In the genomic region with DNA sequence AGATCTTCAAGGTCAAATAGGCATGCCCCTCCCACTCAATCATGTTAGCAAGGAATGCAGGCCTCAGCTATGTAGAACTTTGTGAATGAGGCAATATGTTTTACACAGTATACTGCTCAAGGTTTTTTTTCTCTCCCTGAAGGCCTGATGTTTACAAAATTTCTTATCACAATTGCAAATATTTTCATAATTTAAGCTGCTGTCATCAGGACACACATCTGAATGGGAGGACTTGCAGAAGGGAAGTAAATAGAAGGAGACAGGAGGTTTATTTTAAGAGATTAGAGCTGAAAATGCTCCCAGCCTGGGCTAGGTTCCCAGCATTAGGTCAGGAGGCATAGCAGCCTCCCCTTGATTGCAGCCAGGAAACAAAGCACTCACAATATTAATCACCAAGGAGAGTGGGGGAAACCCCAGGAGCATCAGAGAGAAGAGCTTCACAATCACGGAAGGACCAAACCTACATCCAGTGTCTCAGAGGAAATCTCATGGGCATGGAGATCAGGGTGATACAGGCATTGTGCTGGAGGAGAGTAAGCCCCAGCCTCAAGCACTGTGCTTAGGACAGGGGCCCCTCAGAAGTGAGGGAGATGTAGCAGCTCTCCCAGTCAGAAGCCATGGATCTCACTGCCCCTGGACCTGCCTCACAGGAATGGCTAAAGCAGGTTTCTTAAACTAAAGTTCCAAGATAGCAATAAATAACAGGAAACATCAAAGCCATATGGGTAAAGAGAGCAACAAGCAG, we compare ENCODE assay signal across 14 mouse cellular contexts. TPM values are rescaled to one million over a fixed set of nuclear protein-coding genes. Genes with fewer than 3 reads are reported as not detected.
DNase-seq lines count a peak whose midpoint lies in the region; ATAC-seq and TF ChIP-seq lines count a peak whose summit lies in the region.
"Had no signal": no experiment of that assay in that cellular context is flagged by ENCODE, and none has a peak within 500 bp of the region (broad histone marks: within the 10 kb centered on the region; RNA-seq: fewer than 3 reads in every experiment).

No protein-coding gene starts in this region.

- ATAC-seq in kidney, postnatal 0 days (replicated peaks; ENCODE audit: low FRiP score, low read depth) = no peak
- ATAC-seq in cerebellum, adult (ENCODE audit: insufficient number of reproducible peaks, low FRiP score, low TSS enrichment) = no peak
- ATAC-seq in activated CD4-positive, CD25-positive, alpha-beta regulatory T cell, adult 4 months = no peak
- ATAC-seq: CD4-positive, CD25-positive, alpha-beta regulatory T cell, adult 4 months had no signal

- no peaks in the 10 kb centered on the region for H3K36me3 ChIP-seq in kidney, postnatal 0 days (ENCODE audit: insufficient read depth, low read length)
- H3K36me3 ChIP-seq in limb, embryonic 10.5 days = no peaks in the 10 kb centered on the region
- H3K36me3 ChIP-seq: hindbrain, embryonic 10.5 days; liver, embryonic 15.5 days had no signal

- no peaks in the 10 kb centered on the region for H3K27me3 ChIP-seq in kidney, postnatal 0 days (ENCODE audit: insufficient read depth, low read length)
- H3K27me3 ChIP-seq in limb, embryonic 10.5 days (ENCODE audit: low read depth, poor library complexity, severe bottlenecking) = no peaks in the 10 kb centered on the region
- H3K27me3 ChIP-seq: liver, embryonic 15.5 days had no signal

- no peaks in the 10 kb centered on the region for H3K4me1 ChIP-seq in kidney, postnatal 0 days (replicated peaks; ENCODE audit: insufficient read depth, low read length)
- peaks cover 11% of the 10 kb centered on the region for H3K4me1 ChIP-seq in limb, embryonic 10.5 days
- H3K4me1 ChIP-seq: liver, embryonic 15.5 days had no signal

- no peak overlapping the region for H3K4me2 ChIP-seq in kidney, postnatal 0 days (ENCODE audit: low read length)
- H3K4me2 ChIP-seq: liver, embryonic 15.5 days had no signal

- no peak overlapping the region for H3K4me3 ChIP-seq in kidney, postnatal 0 days (replicated peaks; ENCODE audit: low read depth, low read length)
- no peak overlapping the region for H3K4me3 ChIP-seq in limb, embryonic 10.5 days
- H3K4me3 ChIP-seq: hindbrain, embryonic 10.5 days; liver, embryonic 15.5 days had no signal

- H3K27ac ChIP-seq in kidney, postnatal 0 days = no peak overlapping the region
- no peak overlapping the region for H3K27ac ChIP-seq in limb, embryonic 10.5 days
- H3K27ac ChIP-seq: hindbrain, embryonic 10.5 days; liver, embryonic 15.5 days had no signal

- DNase-seq in kidney, postnatal 0 days (ENCODE audit: low spot score) = peak; percentile 70
- DNase-seq in kidney, postnatal 36 days = no peak
- DNase-seq in gastrocnemius, postnatal 10 days = peak; percentile 20
- DNase-seq in heart, postnatal 25 days (ENCODE audit: low spot score) = peak; percentile 40
- peak; percentile 29 for DNase-seq in skeletal muscle tissue, adult 2 months (ENCODE audit: low read depth, low spot score)
- no peak for DNase-seq in limb, embryonic 10.5 days (ENCODE audit: low spot score)
- DNase-seq: cerebellum, adult 9-11 months had no signal

- H3K9ac ChIP-seq in kidney, postnatal 0 days (ENCODE audit: low read depth, low read length) = no peak overlapping the region
- H3K9ac ChIP-seq: liver, embryonic 15.5 days had no signal

- WGBS in kidney, postnatal 0 days = 68% methylated on average over 1 of the region's 1 CpGs
- WGBS in limb, embryonic 10.5 days = 57% methylated on average over 1 of the region's 1 CpGs

- TF ChIP-seq CTCF in kidney, postnatal 0 days (IDR thresholded peaks at IDR 0.05; ENCODE audit: low read depth) = no peak

- no peaks in the 10 kb centered on the region for H3K9me3 ChIP-seq in kidney, postnatal 0 days (replicated peaks; ENCODE audit: low read length)
- no peaks in the 10 kb centered on the region for H3K9me3 ChIP-seq in limb, embryonic 10.5 days (replicated peaks)
- H3K9me3 ChIP-seq: hindbrain, embryonic 10.5 days; liver, embryonic 15.5 days had no signal

- intact Hi-C loops in heart, postnatal 25 days (cut with DNase I) = loop anchor here (2.0 kb wide), 1 partner anchor 49 kb away; no protein-coding TSS in a partner anchor

RNA-seq across cellular contexts. Expression of a gene that starts 25.6 kb away (rescaled TPM):
- polyA plus RNA-seq in kidney, postnatal 0 days (2015; fragmentation: Nextera tagmentation; extraction: Ambion mirVana) = 0.91 and 1.9 TPM in 2 replicates
- 1 to 10 TPM; 3.5 to 4.2 TPM for total RNA-seq in gastrocnemius, postnatal 10 days (2021)
- total RNA-seq in heart, postnatal 25 days (2021) = 100 to 1,000 TPM; 174 to 223 TPM
- polyA plus RNA-seq in activated CD4-positive, CD25-positive, alpha-beta regulatory T cell, adult 4 months (2017; shearing (Covaris generic)) = not detected
- polyA plus RNA-seq in limb, embryonic 10.5 days (2016; fragmentation: Nextera tagmentation; extraction: Ambion mirVana) = 0.20 and 0.24 TPM in 2 replicates
- total RNA-seq: layer of hippocampus, postnatal 14 days had no signal
- polyA plus RNA-seq: CD4-positive, CD25-positive, alpha-beta regulatory T cell, adult 4 months had no signal

RNA-seq across cellular contexts. Expression of a gene that starts 40.9 kb away (rescaled TPM):
- polyA plus RNA-seq in kidney, postnatal 0 days (2015; fragmentation: Nextera tagmentation; extraction: Ambion mirVana) = 0.07 and 0.14 TPM in 2 replicates
- total RNA-seq in gastrocnemius, postnatal 10 days (2021) = under 1 TPM in 1 of 2 experiments, not detected in 1; 0.47 TPM
- not detected for total RNA-seq in heart, postnatal 25 days (2021)
- not detected for polyA plus RNA-seq in activated CD4-positive, CD25-positive, alpha-beta regulatory T cell, adult 4 months (2017; shearing (Covaris generic))
- polyA plus RNA-seq in limb, embryonic 10.5 days (2016; fragmentation: Nextera tagmentation; extraction: Ambion mirVana) = not detected in 2 replicates
- total RNA-seq: layer of hippocampus, postnatal 14 days; midbrain, postnatal 0 days had no signal
- polyA plus RNA-seq: CD4-positive, CD25-positive, alpha-beta regulatory T cell, adult 4 months; hindbrain, embryonic 10.5 days; midbrain, postnatal 0 days had no signal

RNA-seq across cellular contexts. Expression of a gene that starts 57.4 kb away (rescaled TPM):
- 2.6 and 2.7 TPM in 2 replicates for polyA plus RNA-seq in kidney, postnatal 0 days (2015; fragmentation: Nextera tagmentation; extraction: Ambion mirVana)
- total RNA-seq in gastrocnemius, postnatal 10 days (2021) = under 1 TPM in 1 of 2 experiments, not detected in 1; 0.25 TPM
- under 1 TPM; 0.70 to 0.81 TPM for total RNA-seq in heart, postnatal 25 days (2021)
- not detected for polyA plus RNA-seq in activated CD4-positive, CD25-positive, alpha-beta regulatory T cell, adult 4 months (2017; shearing (Covaris generic))
- polyA plus RNA-seq in limb, embryonic 10.5 days (2016; fragmentation: Nextera tagmentation; extraction: Ambion mirVana) = not detected in 2 replicates
- total RNA-seq: layer of hippocampus, postnatal 14 days; midbrain, postnatal 0 days had no signal
- polyA plus RNA-seq: CD4-positive, CD25-positive, alpha-beta regulatory T cell, adult 4 months; hindbrain, embryonic 10.5 days; midbrain, postnatal 0 days had no signal

Comparison
In these comparisons a context has a peak if more than half of its experiments do, and no peak if none do; other contexts are left out.
1. DNase-seq: peak in kidney, postnatal 0 days (single experiment), gastrocnemius, postnatal 10 days (single experiment), heart, postnatal 25 days (single experiment) and skeletal muscle tissue, adult 2 months (single experiment); none in kidney, postnatal 36 days (0 of 2) and limb, embryonic 10.5 days (single experiment).